Mouse (Mus musculus) adrenal gland, postnatal 25 days (tissue): Measurements from ENCODE around the gene Arhgef25. TPM values are rescaled to one million over a fixed set of nuclear protein-coding genes. Genes with fewer than 3 reads are reported as not detected.
A peak's percentile ranks its signal among the peaks of the same experiment; 100 is the strongest.

Experiments used
- DNase-seq: peaks from one replicate; pipeline ENCODE4 v3.0.0; 2021; ENCODE audit warnings: mixed read lengths
- long read RNA-seq: library from polyadenylated mRNA; stranded (forward); transcript quantifications from one replicate; pipeline ENCODE4 v2.0.0, GENCODE M21; 2021
- total RNA-seq: library from RNA; stranded (reverse); gene quantifications from 2 replicates; pipeline ENCODE4 v1.2.3, GENCODE M21; 2021

Gene Arhgef25
- total RNA-seq, result 27.9 and 28.7 TPM in 2 replicates
- long read RNA-seq, partial matches to known transcripts, result 3 of 27 reads
- long read RNA-seq, other reads (novel, unspliced or antisense), result 16 of 27 reads

DNA sequence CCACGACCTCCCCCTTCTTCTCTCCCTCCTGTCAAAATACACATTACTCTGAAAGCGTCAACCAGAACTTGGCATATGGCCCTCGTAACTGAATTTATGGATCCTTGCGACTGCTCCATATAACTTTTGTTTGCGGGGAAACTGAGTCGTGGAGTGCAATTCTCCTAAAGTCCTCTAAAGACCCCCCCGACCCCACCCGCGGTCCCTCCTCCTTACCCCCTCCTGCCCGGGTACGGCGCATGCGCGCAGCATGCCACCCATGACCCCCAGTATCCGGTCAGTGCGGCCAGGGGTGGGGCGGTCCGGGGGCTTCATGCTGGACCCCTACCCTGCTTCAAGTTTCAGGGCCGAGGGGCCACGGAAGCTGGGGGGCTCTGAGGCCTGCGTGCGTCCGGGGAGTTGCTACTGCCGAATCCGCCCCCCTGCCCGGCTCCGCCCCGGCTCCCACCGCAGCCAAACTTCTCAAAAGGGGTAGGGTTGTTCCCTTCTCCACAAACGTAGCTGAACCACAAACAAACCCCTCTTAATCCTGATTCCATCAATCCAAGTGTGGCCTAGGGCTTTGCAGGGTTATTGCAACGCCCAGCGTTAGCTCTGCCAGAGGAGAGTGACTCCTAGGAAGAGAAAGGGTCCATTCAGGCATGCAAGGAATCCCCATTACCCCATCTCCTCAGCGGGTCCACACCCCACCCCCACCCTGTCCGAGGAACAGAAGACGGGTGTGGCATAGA, at the start of gene Arhgef25:
Arhgef25 (minus strand) TSS at position 433 of the 731 bp plus-strand sequence.
- peak; percentile 46 for DNase-seq

DNA sequence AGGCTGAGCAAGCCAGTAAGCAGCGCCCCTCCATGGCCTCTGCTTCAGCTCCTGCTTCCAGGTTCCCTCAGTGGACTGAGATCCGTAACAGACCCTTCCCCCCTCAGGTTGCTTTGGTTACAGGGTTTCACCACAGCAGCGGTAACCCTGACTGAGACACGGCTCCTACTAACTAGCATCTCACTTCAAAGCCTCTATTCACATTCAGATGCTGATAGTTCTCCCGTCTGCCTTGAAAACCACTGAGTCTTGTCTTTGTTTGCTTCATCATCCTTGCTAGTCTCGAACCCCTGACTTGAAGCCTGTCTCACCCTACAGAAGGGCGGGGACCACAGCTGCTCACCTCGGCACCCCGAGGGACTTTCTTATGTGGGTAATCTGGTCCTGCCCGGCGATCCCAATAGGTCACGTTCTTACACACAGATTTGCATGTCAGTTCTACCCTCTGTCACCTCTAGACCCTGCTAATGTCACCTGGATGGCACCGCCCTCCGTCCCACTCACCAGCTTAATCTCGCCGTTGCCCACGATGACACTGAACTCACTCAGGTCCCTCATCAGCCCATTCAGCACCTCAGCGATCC, 48.5 kb upstream of the Arhgef25 start:
- DNase-seq, result no peak

DNA sequence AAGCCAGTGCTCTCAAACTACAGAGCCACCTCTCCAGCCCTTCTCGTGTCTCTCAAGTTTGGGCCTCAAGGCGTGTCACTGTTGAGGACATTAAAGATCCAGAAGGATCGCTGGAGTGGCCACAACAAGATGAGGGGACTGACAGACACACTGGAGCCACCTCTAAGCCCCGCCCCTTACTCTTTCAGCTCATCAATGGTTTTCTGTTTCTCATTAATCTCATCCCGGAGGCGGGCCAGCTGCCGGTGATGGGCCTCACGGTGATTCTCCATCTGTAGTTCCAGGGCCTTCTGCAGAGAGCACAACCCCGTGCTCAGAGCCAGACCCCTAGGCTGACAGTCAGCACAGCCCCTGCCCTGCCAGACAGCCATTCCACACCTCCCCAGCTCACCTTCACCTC, 46.7 kb upstream of the Arhgef25 start:
- DNase-seq, result no peak

DNA sequence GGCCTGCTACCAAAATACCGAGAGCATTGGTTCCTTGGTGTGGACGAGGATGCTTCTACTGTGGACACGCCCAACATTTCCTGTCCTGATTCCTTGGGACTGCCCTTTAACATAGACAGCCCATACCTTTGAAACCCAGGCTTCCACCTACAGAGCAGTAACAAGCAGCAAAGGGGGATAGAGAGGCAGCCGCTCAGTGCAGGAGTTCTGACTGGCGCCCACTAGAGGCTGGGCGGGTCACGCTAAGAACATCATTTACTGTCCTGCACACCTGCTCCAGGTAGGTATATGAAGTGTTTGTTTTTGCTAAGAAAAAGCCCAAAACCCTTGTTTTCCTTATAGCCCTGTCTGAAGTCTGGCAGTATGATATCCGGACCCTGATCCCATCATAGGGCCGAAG, 43.3 kb upstream of the Arhgef25 start:
- DNase-seq, result no peak

DNA sequence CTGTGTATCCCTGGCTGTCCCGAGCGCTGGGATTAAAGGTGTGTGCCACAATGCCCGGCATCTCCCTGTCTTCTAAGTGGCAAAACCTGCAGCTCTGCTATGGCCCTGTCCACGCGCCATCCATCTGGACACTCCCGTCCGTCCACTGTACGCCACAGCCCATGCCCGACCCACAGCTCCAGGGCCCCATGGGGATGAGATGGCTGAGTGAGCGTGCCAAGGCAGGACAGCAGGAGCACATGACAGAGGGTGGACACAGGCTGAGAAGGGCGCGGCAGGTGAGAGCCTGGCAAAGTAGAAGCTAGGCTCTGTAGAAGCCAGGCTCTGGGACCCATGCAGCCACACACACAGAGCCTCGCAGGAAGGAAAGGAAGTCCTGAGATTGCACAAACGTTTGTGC, 41.9 kb upstream of the Arhgef25 start:
- no peak for DNase-seq

DNA sequence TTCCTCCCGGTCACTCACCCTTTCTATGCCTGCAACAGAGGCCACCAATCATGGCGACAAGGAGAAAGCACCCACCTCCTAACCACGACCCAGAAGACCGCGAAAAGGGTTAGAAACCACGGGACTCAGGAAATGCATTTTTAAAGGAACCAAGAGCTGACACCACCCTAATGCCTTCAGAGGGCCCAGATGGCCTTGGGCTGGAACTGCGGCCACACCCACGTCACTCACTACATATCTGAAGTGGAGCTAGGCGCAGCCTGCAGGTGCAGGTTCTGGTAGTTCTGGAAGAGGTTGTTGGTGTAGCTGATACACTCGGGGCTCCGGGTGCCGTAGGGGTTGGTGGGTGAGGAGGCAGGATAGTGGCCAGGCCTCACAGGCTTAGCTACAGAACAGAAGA, 40.8 kb upstream of the Arhgef25 start:
- DNase-seq, result no peak

DNA sequence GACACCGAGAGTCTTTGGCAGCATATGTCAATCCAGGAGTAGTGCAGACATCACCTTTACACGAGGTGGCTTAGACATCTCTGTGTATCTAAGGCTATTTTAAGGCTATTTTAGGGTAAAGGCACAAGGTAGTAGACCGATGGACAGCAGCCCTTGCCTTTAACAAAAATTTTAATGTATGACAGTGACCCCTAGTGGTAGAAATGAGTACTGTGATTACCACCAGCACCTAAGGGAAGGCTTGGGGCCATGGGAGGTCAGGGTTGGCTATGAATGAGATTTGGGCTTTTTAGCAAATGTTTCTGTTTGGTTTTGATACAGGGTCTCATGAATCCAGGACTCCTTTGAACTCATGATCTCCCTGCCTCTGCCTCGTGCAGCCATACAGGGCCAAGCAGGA, 39.0 kb upstream of the Arhgef25 start:
- no peak for DNase-seq

DNA sequence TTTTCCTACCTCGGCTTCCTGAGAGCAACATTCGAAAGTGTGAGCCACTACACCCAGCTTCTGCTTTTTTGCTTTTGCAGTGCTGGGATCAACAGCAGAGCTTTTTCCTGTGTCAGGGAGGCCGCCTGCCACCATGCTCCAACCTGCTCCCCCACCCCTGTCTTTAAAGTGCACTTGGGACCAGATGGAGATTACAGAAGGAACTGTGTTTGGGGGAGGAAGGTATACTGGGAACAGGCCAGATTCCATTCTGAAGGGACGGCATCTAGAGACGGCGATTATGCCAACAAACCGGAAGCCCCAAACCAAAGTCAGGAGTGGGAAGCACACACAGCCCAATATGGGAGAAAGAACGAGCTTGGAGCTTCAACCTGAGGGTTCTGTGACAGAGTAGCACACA, 37.3 kb upstream of the Arhgef25 start:
- DNase-seq, result no peak

DNA sequence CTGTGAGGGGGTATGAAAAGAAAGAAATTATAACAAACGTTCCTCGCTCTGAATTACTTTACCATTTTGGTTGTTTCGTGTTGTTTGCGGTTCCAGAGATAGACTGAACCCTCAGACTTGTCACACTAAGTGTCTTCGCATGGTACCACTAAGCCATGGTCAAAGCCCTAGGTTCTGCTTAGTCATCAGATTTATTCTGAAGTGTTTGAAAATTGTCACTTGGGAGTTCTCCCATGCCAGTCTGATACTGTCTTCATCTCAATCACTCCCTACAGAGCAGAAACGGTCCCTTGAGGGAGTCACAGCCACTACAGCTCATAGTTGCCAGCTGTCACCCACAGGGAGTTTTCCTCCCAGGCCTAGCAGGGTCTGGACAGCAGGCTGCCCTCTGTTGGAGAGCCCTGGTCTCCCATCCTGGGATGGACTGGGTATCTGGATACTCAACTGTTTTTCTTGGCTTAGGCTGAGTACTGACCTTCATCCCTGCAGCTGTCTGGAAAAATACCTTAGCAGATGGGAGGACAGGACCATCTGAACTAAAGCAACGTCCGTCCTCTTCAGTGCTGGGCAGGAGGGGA, 36.5 kb upstream of the Arhgef25 start:
- DNase-seq, result peak; percentile 52

DNA sequence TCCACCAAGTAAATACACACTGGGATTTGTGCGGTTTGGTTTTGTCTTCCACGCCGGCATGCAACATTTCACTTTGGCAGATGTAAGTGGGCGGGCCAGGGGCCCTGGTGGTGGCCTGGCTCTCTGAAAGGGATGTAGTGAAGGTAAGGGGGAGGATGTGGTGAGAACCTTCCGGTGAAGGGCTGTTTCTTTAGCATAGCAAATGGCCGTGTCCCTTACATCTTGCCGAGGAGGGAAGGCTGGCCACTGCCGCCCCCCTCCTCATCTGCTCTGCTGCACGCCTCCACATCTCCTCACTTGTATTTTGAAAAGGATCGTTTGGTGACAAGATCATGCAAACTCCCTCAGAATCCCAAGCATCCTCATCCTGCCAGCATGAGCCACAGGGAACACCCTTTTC, 35.8 kb upstream of the Arhgef25 start:
- DNase-seq, result no peak

DNA sequence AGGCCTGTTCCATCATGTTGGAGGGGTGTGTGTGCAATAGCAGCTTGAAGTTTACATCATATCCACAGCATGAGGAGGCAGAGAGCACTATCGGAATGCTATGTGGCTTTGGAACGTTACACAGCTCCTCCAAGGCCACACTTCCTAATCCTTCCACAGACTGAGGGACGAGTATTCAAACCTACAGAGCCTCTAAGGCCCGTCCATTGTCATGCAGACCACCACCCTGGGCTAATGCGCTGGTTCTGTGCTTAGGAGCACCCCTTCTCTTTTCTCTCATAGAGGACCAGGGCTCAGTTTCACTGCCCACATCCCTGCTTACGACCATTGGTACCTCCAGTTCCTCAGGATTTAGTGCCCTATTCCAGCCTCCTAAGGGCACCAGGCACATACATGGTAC, 35.3 kb upstream of the Arhgef25 start:
- DNase-seq, result no peak

DNA sequence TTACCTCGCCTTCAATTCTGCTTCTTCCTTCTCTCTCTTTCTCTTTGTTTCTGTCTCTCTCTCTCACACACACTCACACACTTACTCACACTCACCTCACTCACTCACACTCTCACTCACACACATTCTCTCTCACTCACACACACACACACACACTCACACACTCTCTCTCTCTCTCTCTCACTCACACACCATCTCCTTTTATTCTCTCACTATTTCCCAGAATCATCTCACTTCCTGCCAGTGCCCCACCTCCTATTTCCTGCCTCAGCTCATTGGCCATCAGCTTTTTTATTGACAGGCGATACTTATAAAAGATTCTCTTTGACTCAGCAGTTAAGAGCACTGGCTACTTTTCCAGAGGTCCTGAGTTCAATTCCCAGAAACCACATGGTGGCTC, 28.5 kb upstream of the Arhgef25 start:
- no peak for DNase-seq

DNA sequence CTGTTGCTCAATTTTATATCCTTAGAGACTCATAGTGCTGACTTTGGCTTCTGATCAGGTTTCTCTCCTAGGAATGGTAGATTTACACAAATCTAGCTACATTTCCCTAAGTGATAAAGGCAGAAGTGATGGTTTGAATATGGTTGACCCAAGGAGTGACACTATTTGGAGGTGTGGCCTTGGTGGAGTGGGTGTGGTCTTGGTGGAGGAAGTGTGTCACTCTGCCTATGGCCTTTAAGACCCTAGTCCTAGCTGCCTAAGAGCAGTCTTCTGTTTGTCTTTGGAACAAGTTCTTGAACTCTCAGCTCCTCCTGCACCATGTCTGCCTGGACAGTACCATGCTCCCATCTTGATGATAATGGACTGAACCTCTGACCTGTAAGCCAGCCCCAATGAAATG, 27.3 kb upstream of the Arhgef25 start:
- DNase-seq, result no peak

DNA sequence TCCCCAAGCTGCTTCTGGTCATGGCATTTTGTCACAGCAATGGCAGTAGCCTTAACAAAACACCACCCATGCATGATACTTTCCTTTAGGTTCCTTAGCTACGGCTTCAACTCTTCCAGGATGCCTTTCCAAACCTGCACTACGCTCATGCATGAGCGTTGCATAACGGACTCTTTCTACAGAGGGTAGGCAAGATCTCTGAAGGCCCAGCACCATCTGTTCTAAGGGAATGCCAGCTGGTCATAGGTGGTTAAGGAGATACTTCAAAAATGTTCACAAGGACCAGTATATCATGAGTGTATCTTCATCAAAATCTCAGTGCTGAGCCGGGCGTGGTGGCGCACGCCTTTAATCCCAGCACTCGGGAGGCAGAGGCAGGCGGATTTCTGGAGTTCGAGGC, 26.6 kb upstream of the Arhgef25 start:
- DNase-seq, result no peak

DNA sequence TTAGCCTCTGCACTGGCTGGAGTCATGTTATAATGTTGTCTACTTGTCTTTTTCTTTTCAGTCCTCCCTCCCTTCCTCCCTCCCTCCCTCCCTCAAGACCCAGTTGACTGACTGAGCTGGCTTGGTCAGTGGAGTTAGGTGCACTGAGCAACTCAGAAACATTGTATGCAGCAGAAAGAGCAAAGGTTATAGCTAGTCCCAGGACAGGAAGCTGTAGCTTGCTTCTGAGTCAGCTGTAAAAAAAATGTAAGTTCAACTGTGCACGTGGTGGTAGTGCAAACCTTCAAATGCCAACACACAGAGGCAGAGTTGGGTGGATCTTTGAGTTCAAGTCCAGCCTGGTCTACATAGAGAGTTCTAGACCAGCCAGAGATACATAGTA, 24.5 kb upstream of the Arhgef25 start:
- DNase-seq, result no peak

DNA sequence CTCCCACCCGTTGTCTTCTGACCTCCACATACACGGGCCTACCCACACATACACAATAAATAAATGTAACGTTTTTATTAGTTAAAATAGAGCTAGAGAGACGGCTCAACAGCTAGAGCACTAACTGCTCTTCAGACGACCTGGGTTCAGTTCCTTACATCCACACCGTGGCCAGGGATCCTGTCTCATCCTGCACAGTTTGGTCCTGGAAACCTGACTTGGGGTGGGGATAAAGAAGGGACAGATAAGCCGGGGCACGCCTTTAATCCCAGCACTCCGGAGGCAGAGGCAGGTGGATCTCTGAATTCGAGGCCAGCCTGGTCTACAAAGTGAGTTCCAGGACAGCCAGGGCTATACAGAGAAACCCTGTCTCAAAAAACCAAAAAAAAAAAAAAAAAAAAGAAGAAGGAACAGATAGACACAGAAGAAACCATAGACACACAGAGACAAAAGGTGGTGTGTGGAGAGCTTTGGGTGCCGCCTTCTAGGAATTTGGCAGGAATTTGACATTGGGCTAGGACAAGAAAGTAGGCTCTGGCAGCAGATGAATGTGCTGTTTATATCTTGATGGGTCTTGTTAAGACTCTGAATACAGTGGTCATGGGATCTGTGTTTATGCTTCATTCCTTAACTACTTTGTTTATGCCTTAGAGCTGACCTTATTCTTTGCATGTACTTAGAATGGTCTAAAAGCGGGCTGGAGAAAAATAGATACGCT, 24.0 kb upstream of the Arhgef25 start:
- no peak for DNase-seq

DNA sequence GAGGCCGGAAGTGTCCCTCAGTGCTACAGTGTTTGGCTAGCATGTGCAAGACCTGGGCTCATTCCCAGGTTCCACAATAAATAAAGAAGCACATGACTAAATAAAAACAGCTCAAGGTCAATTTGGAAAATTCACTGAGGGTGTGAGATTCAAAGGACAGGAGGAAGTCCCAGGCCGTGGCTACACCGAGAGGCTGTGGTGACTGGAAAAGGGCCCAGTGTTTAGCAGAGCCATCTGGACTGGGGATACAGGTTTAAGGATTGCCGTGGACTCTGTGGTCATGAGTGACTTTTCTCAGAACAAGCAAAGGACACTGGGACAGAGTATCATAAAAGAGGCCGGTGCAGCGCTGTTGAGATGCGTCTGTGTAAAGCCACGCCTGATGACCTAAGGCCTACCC, 23.4 kb upstream of the Arhgef25 start:
- no peak for DNase-seq

DNA sequence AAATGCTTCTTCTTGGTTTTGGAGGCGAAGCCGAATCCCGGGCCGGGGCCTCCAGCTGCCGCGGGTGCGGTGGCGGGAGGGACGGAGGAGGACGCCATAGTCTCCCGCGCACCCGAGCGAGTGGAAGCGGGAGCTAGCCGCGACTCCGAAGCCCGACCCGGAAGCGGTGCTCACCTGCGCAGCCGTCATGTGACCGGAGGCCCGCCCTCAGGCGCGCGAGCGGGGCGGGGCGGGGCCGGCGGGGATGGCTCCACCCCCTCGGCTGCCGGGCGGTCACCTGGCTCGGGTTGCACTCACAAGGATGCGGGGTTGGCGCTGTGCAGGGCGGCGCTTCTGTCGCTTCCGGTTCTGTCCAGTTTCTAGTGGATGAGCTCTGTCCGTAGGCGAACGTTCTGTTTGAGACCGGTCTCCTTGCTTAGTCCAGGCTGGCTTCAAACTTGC, 21.6 kb upstream of the Arhgef25 start, which contains the start of gene Pip4k2c:
Pip4k2c (minus strand) TSS at position 172 of the 441 bp plus-strand sequence.
- DNase-seq, result peak; percentile 94

DNA sequence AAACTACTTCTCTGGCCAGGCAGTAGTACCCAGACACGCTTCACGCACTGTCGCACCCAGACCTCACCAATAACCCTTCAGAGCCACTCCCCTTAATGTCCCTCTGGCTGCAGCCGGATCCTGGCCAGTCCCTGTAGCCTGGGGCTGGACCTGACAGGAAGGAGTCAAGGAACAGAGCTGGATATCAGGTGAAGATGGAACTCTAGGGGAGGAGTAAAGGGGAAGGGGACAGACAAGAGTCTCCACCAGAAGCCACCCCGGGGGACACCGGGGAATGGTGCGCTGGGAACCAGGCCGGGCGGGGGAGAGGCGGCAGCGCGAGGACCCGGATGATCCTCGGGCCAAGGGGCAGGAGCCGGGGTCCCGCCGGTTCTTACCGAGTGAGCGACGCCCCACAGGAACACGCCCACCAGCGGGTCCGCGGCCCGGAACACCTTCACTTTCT, 21.1 kb upstream of the Arhgef25 start:
- no peak for DNase-seq

DNA sequence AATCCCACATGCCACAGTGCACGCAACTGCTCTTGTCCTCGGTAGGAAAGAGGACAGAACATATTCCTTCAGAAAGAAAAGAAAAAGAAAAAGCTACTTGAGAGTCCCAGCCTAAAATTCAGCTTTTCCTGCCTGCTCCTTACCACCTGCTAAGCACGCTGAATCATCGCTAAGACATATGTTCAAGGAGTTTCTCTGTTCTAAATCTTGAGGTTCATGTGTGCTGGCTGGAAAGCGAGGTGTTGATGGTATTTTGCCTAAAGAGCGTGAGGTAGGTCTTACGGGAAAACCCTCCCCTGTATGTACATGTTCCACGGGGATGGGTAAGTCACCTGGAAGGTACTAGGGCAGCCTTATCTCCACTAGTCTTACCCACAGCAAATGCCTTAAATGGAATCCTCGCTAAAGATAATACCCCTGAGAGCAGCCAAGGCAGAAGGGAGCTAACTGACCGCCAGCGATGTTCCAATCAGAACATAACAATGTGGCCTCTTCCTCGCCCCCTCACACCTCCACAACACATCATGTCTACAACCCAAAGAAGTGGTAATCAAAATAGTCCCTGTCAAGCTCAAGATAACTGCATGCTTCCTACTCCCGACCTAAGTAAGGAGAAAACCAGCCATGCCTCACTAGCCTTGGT, 20.2 kb upstream of the Arhgef25 start:
- DNase-seq, result no peak

DNA sequence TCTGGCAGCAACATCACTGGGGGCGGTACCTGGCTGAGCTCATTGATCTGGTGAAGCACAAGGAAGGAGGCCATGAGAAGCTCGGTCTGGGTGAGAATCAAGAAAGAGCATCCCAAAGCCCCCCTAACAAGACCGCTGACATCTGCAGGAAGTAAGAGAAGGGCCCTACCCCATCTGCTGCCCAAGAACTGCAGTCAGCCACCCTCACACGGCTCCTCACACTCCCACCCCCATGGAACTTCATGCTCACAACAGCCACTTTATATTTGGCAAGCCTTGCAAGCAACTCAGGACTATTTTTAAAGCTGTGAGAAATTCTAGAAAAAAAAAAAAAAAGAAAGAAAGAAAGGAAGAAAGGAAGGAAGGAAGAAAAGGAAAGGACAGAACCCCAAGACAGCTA, 19.0 kb upstream of the Arhgef25 start:
- DNase-seq, result no peak

DNA sequence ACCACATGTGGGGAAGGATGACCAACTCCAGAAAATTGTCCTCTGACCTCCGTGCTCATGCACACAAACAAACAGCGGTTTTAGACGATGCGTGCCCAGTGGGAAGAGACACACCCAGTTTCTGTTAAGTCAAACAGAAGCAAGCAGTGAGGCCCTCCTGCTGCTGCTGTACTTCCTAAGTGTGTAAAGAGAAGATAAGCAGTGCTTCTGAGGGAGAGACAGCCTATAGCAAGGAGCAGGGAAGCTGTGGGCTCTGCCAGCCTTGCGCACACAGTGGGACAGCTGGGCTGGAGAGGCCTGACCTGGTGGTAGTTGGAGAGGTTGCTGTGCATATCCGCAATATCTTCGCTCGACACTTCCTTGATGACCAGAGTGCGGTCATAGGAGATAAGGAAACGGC, 15.5 kb upstream of the Arhgef25 start:
- no peak for DNase-seq
